Mouse (Mus musculus) embryonic fibroblast, embryonic 13.5 days (primary cell): ENCODE data around the gene Pcbp3.

Experiments used
- CTCF ChIP-seq: IDR thresholded peaks from 2 replicates; pipeline ENCODE4 v1.5.1; 2011; ENCODE audit warnings: mild to moderate bottlenecking, control low read depth, low read length, moderate library complexity, borderline replicate concordance; ENCODE audit not compliant: insufficient read depth
- POLR2A ChIP-seq: IDR thresholded peaks from 2 replicates; pipeline ENCODE4 v1.6.1; 2011; ENCODE audit warnings: low read depth, mild to moderate bottlenecking, control low read depth, low read length, moderate library complexity

DNA sequence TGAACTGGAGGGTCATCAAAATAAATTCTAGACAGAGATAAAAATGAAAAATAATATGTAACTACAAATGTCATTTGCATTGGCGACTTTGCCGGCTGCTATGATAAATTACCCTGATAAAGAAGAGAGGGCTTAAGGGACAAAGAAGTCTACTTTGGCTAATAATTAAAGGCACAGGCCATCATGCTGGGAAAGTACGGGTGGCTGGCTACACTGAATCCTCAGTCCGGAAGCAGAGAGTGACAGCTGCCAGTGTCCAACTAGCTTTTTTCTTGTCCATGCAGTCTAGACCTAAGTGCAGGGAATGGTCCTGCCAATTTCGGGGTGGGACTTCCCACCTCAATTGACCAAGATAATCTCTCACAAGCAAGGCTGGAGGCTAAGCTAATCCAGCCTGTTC, 121.1 kb downstream of the Pcbp3 start:
- no peak for TF ChIP-seq CTCF
- no peak for TF ChIP-seq POLR2A
